Mouse (Mus musculus): ENCODE results near the gene Sult5a1. TPM values are rescaled to one million over a fixed set of nuclear protein-coding genes. Genes with fewer than 3 reads are reported as not detected.
"Not testable (repeated sequence)": the region's sequence is repeated elsewhere in the genome, so short reads cannot be mapped to it uniquely, and the experiment has no call there.

The Sult5a1 gene
- polyA plus RNA-seq, 1 experiment from 2014 or later = 4.3 TPM

DNA sequence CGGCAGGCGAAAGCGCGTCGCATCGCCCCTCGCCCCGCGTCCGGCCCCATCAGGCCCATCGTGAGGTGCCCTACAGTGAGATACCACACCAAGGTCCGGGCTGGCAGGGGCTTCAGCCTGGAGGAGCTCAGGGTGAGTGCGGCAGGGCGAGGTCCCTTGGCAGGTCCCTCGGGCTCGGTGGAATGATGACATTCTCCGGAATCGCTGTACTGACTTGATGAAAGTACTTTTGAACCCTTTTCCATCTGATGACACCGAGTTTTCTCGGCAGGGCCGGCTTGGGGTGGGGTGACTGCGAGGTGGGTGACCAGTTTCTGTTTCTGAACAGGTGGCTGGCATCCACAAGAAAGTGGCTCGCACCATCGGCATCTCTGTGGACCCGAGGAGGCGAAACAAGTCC is 55.3 kb downstream of the Sult5a1 start:
- Histone ChIP-seq H3K27ac (ENCODE audit: low read depth, low read length) (peak overlapping the region; percentile 81), H3K36me3 (ENCODE audit: control insufficient read depth, insufficient read depth, low read length) (peaks cover 10% of the 10 kb centered on the region; the same call in 1 of the 2 replicates), H3K9ac (ENCODE audit: low read length) (peak overlapping the region; percentile 94), H3K4me3 (ENCODE audit: low read depth, low read length) (peak overlapping the region; percentile 85), H3K4me2 (ENCODE audit: low read depth, low read length, severe bottlenecking) (peak overlapping the region; percentile 93)
- not testable (repeated sequence) for ATAC-seq (replicated peaks; ENCODE audit: low FRiP score); H3K9me3 ChIP-seq (ENCODE audit: control insufficient read depth, low read length); H3K27me3 ChIP-seq (ENCODE audit: control insufficient read depth, insufficient read depth, low read length); H3K4me1 ChIP-seq (replicated peaks; ENCODE audit: control insufficient read depth, insufficient read depth, low read length)
- DNase-seq (ENCODE audit: low spot score) = peak; percentile 62
- WGBS = under 1% methylated on average over 23 of the region's 26 CpGs

DNA sequence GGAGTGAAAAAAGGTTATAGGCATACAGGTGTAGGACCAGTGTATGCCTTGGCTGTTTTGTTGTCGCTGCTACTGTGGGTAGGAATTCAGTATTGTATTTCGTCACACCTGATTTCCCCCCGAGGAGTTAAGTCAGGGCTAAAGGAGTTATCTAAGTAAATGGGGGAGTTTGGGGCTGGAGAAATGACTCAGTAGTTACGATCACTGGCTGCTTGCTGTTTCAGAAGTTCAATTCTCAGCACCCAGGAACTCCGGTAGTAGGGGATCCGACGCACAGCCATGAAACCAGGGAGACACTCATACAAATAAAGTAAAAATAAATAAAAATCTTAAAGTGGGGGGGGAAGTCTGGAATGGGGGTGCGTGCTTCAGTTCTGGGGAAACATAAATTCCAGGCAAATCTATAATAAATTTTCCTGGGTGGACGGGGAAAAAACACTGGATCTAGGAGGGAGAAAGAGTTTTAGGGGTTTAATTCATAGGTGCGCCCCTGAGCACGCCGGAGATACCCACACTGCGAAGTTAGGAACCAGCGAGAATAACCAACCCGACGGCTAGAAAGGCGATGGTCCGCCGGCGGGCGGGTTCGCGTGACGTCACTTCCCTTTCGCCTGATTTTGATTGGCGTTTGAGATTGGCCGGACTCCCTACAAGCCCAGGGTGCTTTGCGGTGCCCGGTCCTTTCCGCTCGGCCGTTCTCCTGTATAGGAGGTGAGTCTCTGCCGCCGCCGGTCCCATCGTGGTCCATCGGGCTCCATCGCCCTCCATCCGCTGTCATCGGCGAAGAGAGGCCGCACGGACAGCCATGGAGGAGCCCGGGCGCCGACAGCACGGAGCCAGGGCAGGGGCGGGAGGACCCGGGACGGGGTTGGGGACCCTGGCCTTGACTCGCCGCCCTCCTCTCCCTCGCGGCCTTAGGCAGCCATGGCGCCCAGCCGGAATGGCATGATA is 56.1 kb downstream of the Sult5a1 start, which contains the start of gene Rpl13:
Gene Rpl13, plus strand, starts transcription at position 616 of the 951 bp plus-strand sequence.
- no peaks in the 10 kb centered on the region for H3K27me3 ChIP-seq (ENCODE audit: control insufficient read depth, insufficient read depth, low read length)
- H3K4me2 ChIP-seq (ENCODE audit: low read depth, low read length, severe bottlenecking) = peak within 1 kb of the TSS; percentile 93
- ATAC-seq (replicated peaks; ENCODE audit: low FRiP score) = peak; percentile 97
- peak within 1 kb of the TSS; percentile 85 for H3K4me3 ChIP-seq (ENCODE audit: low read depth, low read length)
- peak; percentile 98 for DNase-seq (ENCODE audit: low spot score)
- H3K36me3 ChIP-seq (ENCODE audit: control insufficient read depth, insufficient read depth, low read length) = peaks cover 10% of the 10 kb centered on the region; the same call in 1 of the 2 replicates
- peak within 1 kb of the TSS; percentile 81 for H3K27ac ChIP-seq (ENCODE audit: low read depth, low read length)
- 1% methylated on average over 47 of the region's 56 CpGs for WGBS
- no peaks in the 10 kb centered on the region for H3K9me3 ChIP-seq (ENCODE audit: control insufficient read depth, low read length)
- H3K9ac ChIP-seq (ENCODE audit: low read length) = peak within 1 kb of the TSS; percentile 94
- H3K4me1 ChIP-seq (replicated peaks; ENCODE audit: control insufficient read depth, insufficient read depth, low read length) = peaks cover 8% of the 10 kb centered on the region; the same call in 1 of the 2 replicates

DNA sequence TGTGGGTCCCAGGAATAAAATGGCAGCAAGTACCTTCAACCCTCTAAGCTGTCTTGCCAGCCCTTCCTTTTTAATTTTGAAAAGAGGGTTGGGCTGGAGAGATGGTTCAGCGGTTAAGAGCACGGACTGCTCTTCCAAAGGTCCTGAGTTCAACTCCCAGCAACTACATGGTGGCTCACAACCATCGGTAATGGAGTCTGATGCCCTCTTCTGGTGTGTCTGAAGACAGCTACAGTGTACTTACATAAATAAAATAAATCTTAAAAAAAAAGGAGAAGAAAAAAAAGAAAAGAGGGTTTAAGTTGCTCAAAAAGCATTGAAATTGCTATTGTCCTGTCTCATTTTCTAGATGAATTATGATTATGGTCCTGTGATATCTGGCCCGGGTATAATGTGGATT is 56.9 kb downstream of the Sult5a1 start:
- ATAC-seq (replicated peaks; ENCODE audit: low FRiP score) (no peak), DNase-seq (ENCODE audit: low spot score) (no peak)
- H3K4me1 ChIP-seq (replicated peaks; ENCODE audit: control insufficient read depth, insufficient read depth, low read length) = peaks cover 8% of the 10 kb centered on the region; the same call in 1 of the 2 replicates
- no peaks in the 10 kb centered on the region for H3K27me3 ChIP-seq (ENCODE audit: control insufficient read depth, insufficient read depth, low read length)
- H3K27ac ChIP-seq (ENCODE audit: low read depth, low read length) = no peak overlapping the region
- H3K4me2 ChIP-seq (ENCODE audit: low read depth, low read length, severe bottlenecking) = no peak overlapping the region
- H3K9ac ChIP-seq (ENCODE audit: low read length) = no peak overlapping the region
- peaks cover 10% of the 10 kb centered on the region; the same call in 1 of the 2 replicates for H3K36me3 ChIP-seq (ENCODE audit: control insufficient read depth, insufficient read depth, low read length)
- H3K4me3 ChIP-seq (ENCODE audit: low read depth, low read length) = no peak overlapping the region
- no peaks in the 10 kb centered on the region for H3K9me3 ChIP-seq (ENCODE audit: control insufficient read depth, low read length)
- WGBS = 78% methylated on average over 4 of the region's 4 CpGs

DNA sequence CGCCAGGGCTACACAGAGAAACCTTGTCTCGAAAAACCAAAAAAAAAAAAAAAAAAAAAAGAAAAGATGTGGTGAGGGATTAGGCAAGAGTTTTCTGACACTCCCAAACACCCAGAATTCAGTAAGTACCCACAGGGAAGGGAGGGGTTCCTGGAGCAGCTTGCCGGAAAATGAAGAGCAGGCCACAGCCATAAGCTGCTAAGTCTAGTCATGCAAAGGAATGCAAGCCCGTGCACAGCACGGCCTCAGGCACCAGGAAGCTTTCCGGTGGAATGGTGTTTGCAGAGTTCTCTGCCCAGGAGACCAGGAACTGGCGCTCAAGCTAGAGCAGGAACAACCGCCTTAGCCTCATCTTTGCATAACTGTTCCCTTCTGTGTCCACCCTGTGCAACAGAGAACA is 57.8 kb downstream of the Sult5a1 start:
- Histone ChIP-seq H3K4me2 (ENCODE audit: low read depth, low read length, severe bottlenecking) (no peak overlapping the region), H3K4me1 (replicated peaks; ENCODE audit: control insufficient read depth, insufficient read depth, low read length) (peaks cover 8% of the 10 kb centered on the region; the same call in 1 of the 2 replicates), H3K27me3 (ENCODE audit: control insufficient read depth, insufficient read depth, low read length) (no peaks in the 10 kb centered on the region), H3K9me3 (ENCODE audit: control insufficient read depth, low read length) (no peaks in the 10 kb centered on the region), H3K27ac (ENCODE audit: low read depth, low read length) (no peak overlapping the region), H3K9ac (ENCODE audit: low read length) (no peak overlapping the region), H3K4me3 (ENCODE audit: low read depth, low read length) (no peak overlapping the region), H3K36me3 (ENCODE audit: control insufficient read depth, insufficient read depth, low read length) (peaks cover 10% of the 10 kb centered on the region; the same call in 1 of the 2 replicates)
- no peak for DNase-seq (ENCODE audit: low spot score)
- 61% methylated on average over 8 of the region's 8 CpGs for WGBS
- no peak for ATAC-seq (replicated peaks; ENCODE audit: low FRiP score)

DNA sequence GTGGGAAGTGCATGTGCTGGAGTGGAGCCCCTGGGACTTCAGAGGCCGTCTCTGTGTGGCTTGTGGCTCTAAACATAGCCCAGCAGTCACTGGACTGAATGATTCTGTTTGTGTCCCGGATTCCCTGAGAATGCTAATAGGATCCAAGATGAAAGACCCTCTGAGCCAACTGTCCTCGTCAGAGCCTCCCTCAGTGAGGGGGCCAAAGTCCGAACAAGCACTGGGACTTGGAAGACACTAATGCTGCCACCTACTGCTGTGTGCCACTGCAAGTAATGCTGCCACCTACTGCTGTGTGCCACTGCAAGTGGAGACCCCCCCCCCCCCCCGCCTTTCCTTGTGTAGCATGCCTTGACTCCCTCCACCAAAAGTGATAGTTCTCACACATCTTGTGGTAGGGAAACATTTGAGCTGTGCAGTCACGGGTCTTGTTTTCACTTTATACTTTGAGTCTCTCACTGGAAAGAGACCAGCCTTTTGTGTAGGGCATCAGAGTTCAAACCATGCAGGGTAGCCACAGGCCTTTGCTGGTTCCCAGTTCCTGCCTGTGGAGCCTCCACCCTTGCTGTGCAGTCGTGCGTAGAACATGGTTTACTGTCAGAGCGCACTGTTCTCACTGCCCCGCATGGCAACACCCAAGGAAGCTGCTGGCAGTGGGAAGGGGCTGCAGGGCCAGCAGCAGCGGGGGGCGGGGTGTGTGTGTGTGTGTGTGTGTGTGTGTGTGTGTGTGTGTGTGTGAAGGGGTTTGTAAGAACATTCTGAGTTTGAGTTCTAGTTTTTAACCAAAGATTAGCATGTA is 60.1 kb downstream of the Sult5a1 start:
- 0 out of 2 replicates have a peak, but pooled peaks cover 2% of the 10 kb centered on the region for H3K4me1 ChIP-seq (replicated peaks; ENCODE audit: control insufficient read depth, insufficient read depth, low read length)
- no peak overlapping the region for H3K27ac ChIP-seq (ENCODE audit: low read depth, low read length)
- H3K36me3 ChIP-seq (ENCODE audit: control insufficient read depth, insufficient read depth, low read length) = no peaks in the 10 kb centered on the region; the same call in 1 of the 2 replicates
- ATAC-seq (replicated peaks; ENCODE audit: low FRiP score) (no peak), DNase-seq (ENCODE audit: low spot score) (no peak)
- H3K4me2 ChIP-seq (ENCODE audit: low read depth, low read length, severe bottlenecking) = no peak overlapping the region
- H3K9me3 ChIP-seq (ENCODE audit: control insufficient read depth, low read length) = no peaks in the 10 kb centered on the region
- 77% methylated on average over 12 of the region's 12 CpGs for WGBS
- no peaks in the 10 kb centered on the region for H3K27me3 ChIP-seq (ENCODE audit: control insufficient read depth, insufficient read depth, low read length)
- H3K4me3 ChIP-seq (ENCODE audit: low read depth, low read length) = no peak overlapping the region
- no peak overlapping the region for H3K9ac ChIP-seq (ENCODE audit: low read length)

DNA sequence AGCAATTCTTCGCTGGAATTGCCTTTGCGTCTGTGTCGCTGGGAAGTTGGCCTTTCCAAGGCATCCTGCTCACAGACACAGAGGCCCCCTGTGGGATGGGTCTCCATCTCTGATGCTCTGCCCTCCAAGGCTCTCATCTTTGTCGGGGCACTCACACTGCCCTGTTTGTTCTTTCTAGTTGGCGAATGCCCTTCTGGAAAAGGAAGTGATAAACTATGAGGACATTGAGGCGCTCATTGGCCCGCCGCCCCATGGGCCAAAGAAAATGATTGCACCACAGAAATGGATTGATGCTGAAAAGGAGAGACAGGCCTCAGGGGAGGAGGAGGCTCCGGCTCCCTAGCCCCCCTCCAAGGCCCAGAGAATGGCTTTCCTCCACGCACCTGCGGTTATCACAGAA is 60.9 kb downstream of the Sult5a1 start:
- DNase-seq (ENCODE audit: low spot score) (no peak), ATAC-seq (replicated peaks; ENCODE audit: low FRiP score) (no peak)
- Histone ChIP-seq H3K36me3 (ENCODE audit: control insufficient read depth, insufficient read depth, low read length) (peaks cover under 1% of the 10 kb centered on the region; the same call in 1 of the 2 replicates), H3K27me3 (ENCODE audit: control insufficient read depth, insufficient read depth, low read length) (no peaks in the 10 kb centered on the region), H3K9me3 (ENCODE audit: control insufficient read depth, low read length) (no peaks in the 10 kb centered on the region), H3K4me3 (ENCODE audit: low read depth, low read length) (no peak overlapping the region), H3K4me2 (ENCODE audit: low read depth, low read length, severe bottlenecking) (no peak overlapping the region), H3K9ac (ENCODE audit: low read length) (no peak overlapping the region), H3K4me1 (replicated peaks; ENCODE audit: control insufficient read depth, insufficient read depth, low read length) (0 out of 2 replicates have a peak, but pooled peaks cover 2% of the 10 kb centered on the region), H3K27ac (ENCODE audit: low read depth, low read length) (no peak overlapping the region)
- 91% methylated on average over 11 of the region's 11 CpGs for WGBS

Small RNA genes lying within 50 kb of the gene (microRNA-seq; reads per million reads assigned to microRNA genes)
- 3.4 reads per million for gene Mir7079 (ENCODE audit: insufficient number of aligned reads)
- not detected for gene Mir7080 (ENCODE audit: insufficient number of aligned reads)

Other genes starting within 250 kb of the Sult5a1 start
- 94.4 and 95.0 TPM in 2 replicates for gene Ankrd11, start 116.0 kb downstream of the Sult5a1 start, polyA plus RNA-seq (2014; fragmentation: Nextera tagmentation; extraction: Ambion mirVana)
- 43.5 and 52.6 TPM in 2 replicates for gene Spg7, start 95.4 kb downstream of the Sult5a1 start, polyA plus RNA-seq (2014; fragmentation: Nextera tagmentation; extraction: Ambion mirVana)
- gene Rpl13, start 56.0 kb downstream of the Sult5a1 start, polyA plus RNA-seq (2014; fragmentation: Nextera tagmentation; extraction: Ambion mirVana) = 1,219 and 1,311 TPM in 2 replicates
- 0.19 TPM in 1 of 2 replicates, not detected in the other for gene Cpne7, start 40.9 kb downstream of the Sult5a1 start, polyA plus RNA-seq (2014; fragmentation: Nextera tagmentation; extraction: Ambion mirVana)
- 0.81 and 1.5 TPM in 2 replicates for gene Dpep1, start 27.9 kb upstream of the Sult5a1 start, polyA plus RNA-seq (2014; fragmentation: Nextera tagmentation; extraction: Ambion mirVana)
- 117 and 126 TPM in 2 replicates for gene Chmp1a, start 54.4 kb upstream of the Sult5a1 start, polyA plus RNA-seq (2014; fragmentation: Nextera tagmentation; extraction: Ambion mirVana)
- gene Spata33, start 54.5 kb upstream of the Sult5a1 start, polyA plus RNA-seq (2014; fragmentation: Nextera tagmentation; extraction: Ambion mirVana) = 5.9 and 6.0 TPM in 2 replicates
- 36.0 and 36.6 TPM in 2 replicates for gene Cdk10, start 66.5 kb upstream of the Sult5a1 start, polyA plus RNA-seq (2014; fragmentation: Nextera tagmentation; extraction: Ambion mirVana)
- gene Spata2l, start 77.9 kb upstream of the Sult5a1 start, polyA plus RNA-seq (2014; fragmentation: Nextera tagmentation; extraction: Ambion mirVana) = 1.8 and 2.0 TPM in 2 replicates
- 25.1 and 26.5 TPM in 2 replicates for gene Zfp276, start 95.9 kb upstream of the Sult5a1 start, polyA plus RNA-seq (2014; fragmentation: Nextera tagmentation; extraction: Ambion mirVana)
- gene Vps9d1, start 96.0 kb upstream of the Sult5a1 start, polyA plus RNA-seq (2014; fragmentation: Nextera tagmentation; extraction: Ambion mirVana) = 27.3 and 29.6 TPM in 2 replicates
- gene Fanca, start 160.3 kb upstream of the Sult5a1 start, polyA plus RNA-seq (2014; fragmentation: Nextera tagmentation; extraction: Ambion mirVana) = 46.5 and 48.6 TPM in 2 replicates
- gene Spire2, start 174.4 kb upstream of the Sult5a1 start, polyA plus RNA-seq (2014; fragmentation: Nextera tagmentation; extraction: Ambion mirVana) = 12.4 and 13.4 TPM in 2 replicates
- gene Tcf25, start 215.4 kb upstream of the Sult5a1 start, polyA plus RNA-seq (2014; fragmentation: Nextera tagmentation; extraction: Ambion mirVana) = 166 and 186 TPM in 2 replicates
- gene Mc1r, start 248.8 kb upstream of the Sult5a1 start, polyA plus RNA-seq (2014; fragmentation: Nextera tagmentation; extraction: Ambion mirVana) = 0.16 and 0.31 TPM in 2 replicates